Mouse (Mus musculus): ENCODE results near the gene Inpp5b. TPM values are rescaled to one million over a fixed set of nuclear protein-coding genes. Genes with fewer than 3 reads are reported as not detected.
A peak's percentile ranks its signal among the peaks of the same experiment; 100 is the strongest.

Gene Inpp5b
- polyA plus RNA-seq (2015; fragmentation: Nextera tagmentation; extraction: Ambion mirVana), result 22.4 and 23.0 TPM in 2 replicates

DNA sequence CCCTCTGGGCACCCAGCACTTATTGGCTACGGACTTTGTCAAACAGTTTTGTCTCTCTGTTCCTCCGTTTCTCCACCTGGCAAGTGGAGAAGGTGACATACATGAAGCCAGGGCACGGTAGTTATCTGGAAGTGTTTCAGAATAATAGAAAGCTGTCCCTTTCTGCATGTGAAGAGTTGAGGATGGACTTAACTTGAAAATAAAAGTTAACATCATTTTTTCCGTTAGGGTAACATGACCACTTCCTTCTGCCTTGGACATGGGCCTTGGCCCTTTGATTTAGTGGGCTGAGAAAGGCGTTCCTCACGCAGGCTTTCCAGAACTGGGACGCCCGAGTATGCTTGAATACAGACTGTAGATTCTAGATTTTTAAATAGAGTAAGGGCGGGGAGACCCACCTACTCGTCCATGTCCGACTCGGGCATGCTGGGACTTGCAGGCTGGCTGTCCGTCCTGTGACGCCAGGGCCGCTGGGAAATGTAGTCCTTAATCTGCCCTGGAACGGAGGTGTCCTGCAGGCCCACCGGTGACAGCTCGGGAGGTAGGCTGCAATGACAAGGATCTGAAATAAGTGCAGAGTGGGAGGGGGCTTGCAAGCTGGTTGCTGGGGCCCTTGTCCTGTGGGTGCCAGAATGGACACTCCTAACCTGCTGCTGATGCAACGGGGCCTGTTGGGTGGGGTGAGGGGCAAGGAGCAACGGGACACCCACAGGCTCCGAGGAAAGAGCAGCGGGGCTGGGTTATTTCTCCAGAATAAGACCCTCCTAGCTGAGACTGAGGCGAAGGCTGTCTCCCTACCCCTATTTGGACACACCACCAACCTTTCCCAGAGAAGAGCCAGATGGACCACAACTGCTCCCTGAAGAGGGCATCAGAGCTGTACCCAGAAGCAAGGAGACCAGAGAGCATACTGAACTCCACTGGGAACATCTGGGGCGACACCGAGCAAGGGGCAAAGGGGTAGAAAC lies at the start of gene Inpp5b:
Gene Inpp5b, plus strand, starts transcription at position 475 of the 968 bp plus-strand sequence.
- Histone ChIP-seq H3K4me2 (replicated peaks; ENCODE audit: low read depth) (peak within 1 kb of the TSS; percentile 85), H3K27me3 (replicated peaks; ENCODE audit: control insufficient read depth, insufficient read depth, low read length) (no peaks in the 10 kb centered on the region), H3K4me3 (ENCODE audit: low read depth, low read length) (peak within 1 kb of the TSS; percentile 66), H3K9me3 (ENCODE audit: control insufficient read depth) (no peaks in the 10 kb centered on the region), H3K4me1 (replicated peaks; ENCODE audit: control insufficient read depth, insufficient read depth, low read length) (no peaks in the 10 kb centered on the region), H3K9ac (ENCODE audit: low read depth, low read length) (peak within 1 kb of the TSS; percentile 58), H3K36me3 (ENCODE audit: control insufficient read depth, insufficient read depth) (peaks cover 8% of the 10 kb centered on the region; the same call in 1 of the 2 replicates), H3K27ac (ENCODE audit: low read depth, low read length) (peak within 1 kb of the TSS; percentile 54)
- 12% methylated on average over 25 of the region's 25 CpGs for WGBS
- peak; percentile 50 for ATAC-seq
- TF ChIP-seq CTCF (IDR thresholded peaks at IDR 0.05; ENCODE audit: low read depth), result peak; percentile 43

GRCm38 (mm10) chr4:124692416-124692861 lies 49.2 kb upstream of the Inpp5b start:
- Histone ChIP-seq H3K36me3 (ENCODE audit: control insufficient read depth, insufficient read depth) (0 out of 2 replicates have a peak, but pooled peaks cover 5% of the 10 kb centered on the region), H3K9ac (ENCODE audit: low read depth, low read length) (peak overlapping the region; percentile 74), H3K4me2 (replicated peaks; ENCODE audit: low read depth) (peak overlapping the region; percentile 77), H3K4me3 (ENCODE audit: low read depth, low read length) (peak overlapping the region; percentile 62), H3K9me3 (ENCODE audit: control insufficient read depth) (no peaks in the 10 kb centered on the region), H3K27me3 (replicated peaks; ENCODE audit: control insufficient read depth, insufficient read depth, low read length) (no peaks in the 10 kb centered on the region), H3K27ac (ENCODE audit: low read depth, low read length) (no peak overlapping the region), H3K4me1 (replicated peaks; ENCODE audit: control insufficient read depth, insufficient read depth, low read length) (no peaks in the 10 kb centered on the region)
- no peak for ATAC-seq
- WGBS, result 54% methylated on average over 3 of the region's 3 CpGs
- no peak for TF ChIP-seq CTCF (IDR thresholded peaks at IDR 0.05; ENCODE audit: low read depth)

DNA sequence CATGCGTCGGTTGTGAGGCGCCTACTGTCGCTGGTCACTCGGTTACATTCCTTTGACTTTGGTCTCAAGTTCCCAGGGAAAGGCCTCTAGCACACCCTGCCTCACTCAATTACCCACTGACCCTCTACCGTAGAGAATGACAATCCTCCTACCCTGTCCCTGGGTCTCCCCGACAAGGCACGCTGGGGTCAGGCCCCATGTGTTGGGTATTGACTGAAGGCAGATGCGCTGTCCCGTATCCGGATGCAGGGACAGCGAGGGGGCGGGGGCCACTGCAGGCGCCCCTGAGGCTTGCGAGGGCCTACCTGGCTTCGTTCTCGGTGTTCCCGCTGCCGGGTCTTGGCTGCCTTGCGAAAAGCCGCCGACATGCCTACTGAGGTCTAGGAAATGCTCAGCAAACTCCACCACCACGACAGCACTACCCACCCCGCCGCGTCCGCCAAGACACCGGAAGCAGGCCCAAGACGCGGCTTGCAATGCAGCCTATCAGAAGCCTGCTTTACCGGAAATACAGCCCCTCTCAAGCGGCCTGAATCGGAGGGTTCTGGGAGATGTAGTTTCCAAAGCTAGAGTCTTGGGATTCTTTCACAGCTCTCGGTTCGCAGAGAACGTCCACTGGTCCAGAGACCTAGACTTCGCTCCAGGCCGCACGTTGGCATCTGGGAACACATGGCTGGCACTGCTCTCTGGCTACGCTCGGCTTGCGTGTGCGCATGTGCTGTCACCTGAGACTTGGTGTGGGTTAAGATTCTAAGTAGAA lies 48.3 kb upstream of the Inpp5b start, which contains the start of gene Utp11:
Gene Utp11, minus strand, starts transcription at position 466 of the 760 bp plus-strand sequence.
- no peaks in the 10 kb centered on the region for H3K4me1 ChIP-seq (replicated peaks; ENCODE audit: control insufficient read depth, insufficient read depth, low read length)
- peak within 1 kb of the TSS; percentile 74 for H3K9ac ChIP-seq (ENCODE audit: low read depth, low read length)
- H3K36me3 ChIP-seq (ENCODE audit: control insufficient read depth, insufficient read depth), result no peaks in the 10 kb centered on the region
- peak within 1 kb of the TSS; percentile 77 for H3K4me2 ChIP-seq (replicated peaks; ENCODE audit: low read depth)
- peak; percentile 94 for ATAC-seq
- WGBS, result under 1% methylated on average over 43 of the region's 43 CpGs
- no peak within 1 kb of the TSS for H3K27ac ChIP-seq (ENCODE audit: low read depth, low read length)
- peak within 1 kb of the TSS; percentile 62 for H3K4me3 ChIP-seq (ENCODE audit: low read depth, low read length)
- no peaks in the 10 kb centered on the region for H3K27me3 ChIP-seq (replicated peaks; ENCODE audit: control insufficient read depth, insufficient read depth, low read length)
- no peak for TF ChIP-seq CTCF (IDR thresholded peaks at IDR 0.05; ENCODE audit: low read depth)
- no peaks in the 10 kb centered on the region for H3K9me3 ChIP-seq (ENCODE audit: control insufficient read depth)

GRCm38 (mm10) chr4:124694572-124694971 lies 47.1 kb upstream of the Inpp5b start:
- H3K4me1 ChIP-seq (replicated peaks; ENCODE audit: control insufficient read depth, insufficient read depth, low read length), result no peaks in the 10 kb centered on the region
- no peak overlapping the region for H3K4me2 ChIP-seq (replicated peaks; ENCODE audit: low read depth)
- no peaks in the 10 kb centered on the region for H3K9me3 ChIP-seq (ENCODE audit: control insufficient read depth)
- no peak overlapping the region for H3K9ac ChIP-seq (ENCODE audit: low read depth, low read length)
- no peaks in the 10 kb centered on the region for H3K27me3 ChIP-seq (replicated peaks; ENCODE audit: control insufficient read depth, insufficient read depth, low read length)
- no peak overlapping the region for H3K4me3 ChIP-seq (ENCODE audit: low read depth, low read length)
- 87% methylated on average over 2 of the region's 2 CpGs for WGBS
- H3K27ac ChIP-seq (ENCODE audit: low read depth, low read length), result no peak overlapping the region
- H3K36me3 ChIP-seq (ENCODE audit: control insufficient read depth, insufficient read depth), result no peaks in the 10 kb centered on the region
- no peak for ATAC-seq
- no peak for TF ChIP-seq CTCF (IDR thresholded peaks at IDR 0.05; ENCODE audit: low read depth)

DNA sequence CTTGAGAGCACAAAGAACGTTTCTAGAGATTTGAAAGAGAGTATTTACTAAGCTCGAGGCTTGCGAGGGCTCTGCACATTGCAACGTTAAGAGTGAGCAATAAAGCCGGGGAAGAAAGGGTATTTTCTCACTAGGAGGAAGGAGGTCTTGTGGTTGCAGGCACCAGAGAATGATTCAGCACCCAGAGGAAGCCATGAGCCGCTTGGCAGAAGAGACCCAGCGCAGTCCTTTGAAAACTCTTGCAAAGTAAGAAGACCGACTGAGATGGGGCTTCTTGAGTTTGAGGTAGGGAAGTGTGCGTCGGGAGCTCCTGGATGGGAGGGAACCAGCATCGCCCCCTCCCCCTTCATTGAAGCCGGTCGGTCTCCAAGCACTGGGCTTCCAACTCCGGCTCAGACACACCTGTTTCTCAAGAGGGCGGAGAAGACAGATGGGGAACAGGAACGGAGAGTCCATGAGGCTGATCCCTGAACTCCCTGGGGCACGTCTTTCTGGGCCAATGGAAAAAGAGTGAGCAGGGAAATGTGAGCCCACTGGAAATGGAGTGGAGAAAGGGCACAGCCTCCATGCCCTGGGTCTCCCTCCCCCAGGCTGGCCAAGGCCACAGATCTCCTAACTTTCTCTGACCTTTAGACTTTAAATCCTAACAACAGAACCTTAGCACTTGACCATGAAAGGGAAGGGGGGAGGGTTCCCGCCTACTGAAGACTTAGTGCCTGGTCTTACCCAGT lies 45.7 kb upstream of the Inpp5b start:
- H3K4me3 ChIP-seq (ENCODE audit: low read depth, low read length), result no peak overlapping the region
- H3K9me3 ChIP-seq (ENCODE audit: control insufficient read depth), result no peaks in the 10 kb centered on the region
- no peak overlapping the region for H3K27ac ChIP-seq (ENCODE audit: low read depth, low read length)
- H3K4me2 ChIP-seq (replicated peaks; ENCODE audit: low read depth), result peak overlapping the region; percentile 43
- no peak for ATAC-seq
- no peaks in the 10 kb centered on the region for H3K36me3 ChIP-seq (ENCODE audit: control insufficient read depth, insufficient read depth)
- H3K27me3 ChIP-seq (replicated peaks; ENCODE audit: control insufficient read depth, insufficient read depth, low read length), result no peaks in the 10 kb centered on the region
- no peaks in the 10 kb centered on the region for H3K4me1 ChIP-seq (replicated peaks; ENCODE audit: control insufficient read depth, insufficient read depth, low read length)
- WGBS, result 11% methylated on average over 18 of the region's 18 CpGs
- no peak overlapping the region for H3K9ac ChIP-seq (ENCODE audit: low read depth, low read length)
- no peak for TF ChIP-seq CTCF (IDR thresholded peaks at IDR 0.05; ENCODE audit: low read depth)

Measured in intestine, postnatal 0 days (tissue).